Mouse (Mus musculus): ENCODE measurements around the gene Lrrc10b. TPM values are rescaled to one million over a fixed set of nuclear protein-coding genes. Genes with fewer than 3 reads are reported as not detected.
A peak's percentile ranks its signal among the peaks of the same experiment; 100 is the strongest.

Lrrc10b gene
- polyA plus RNA-seq, 1 experiment: not detected

GRCm38 (mm10) chr19:10472958-10473357, 15.7 kb upstream of the Lrrc10b start:
- no peak for TF ChIP-seq CTCF (IDR thresholded peaks at IDR 0.05; ENCODE audit: borderline replicate concordance, insufficient read depth, low read length)
- TF ChIP-seq POLR2A (IDR thresholded peaks at IDR 0.05; ENCODE audit: low read depth, low read length): no peak
- no peak overlapping the region for H3K27ac ChIP-seq (ENCODE audit: insufficient read depth, low read length)
- H3K4me1 ChIP-seq (ENCODE audit: control insufficient read depth, insufficient read depth, low read length): no peaks in the 10 kb centered on the region
- no peak overlapping the region for H3K4me3 ChIP-seq (ENCODE audit: insufficient read depth, low read length)

DNA sequence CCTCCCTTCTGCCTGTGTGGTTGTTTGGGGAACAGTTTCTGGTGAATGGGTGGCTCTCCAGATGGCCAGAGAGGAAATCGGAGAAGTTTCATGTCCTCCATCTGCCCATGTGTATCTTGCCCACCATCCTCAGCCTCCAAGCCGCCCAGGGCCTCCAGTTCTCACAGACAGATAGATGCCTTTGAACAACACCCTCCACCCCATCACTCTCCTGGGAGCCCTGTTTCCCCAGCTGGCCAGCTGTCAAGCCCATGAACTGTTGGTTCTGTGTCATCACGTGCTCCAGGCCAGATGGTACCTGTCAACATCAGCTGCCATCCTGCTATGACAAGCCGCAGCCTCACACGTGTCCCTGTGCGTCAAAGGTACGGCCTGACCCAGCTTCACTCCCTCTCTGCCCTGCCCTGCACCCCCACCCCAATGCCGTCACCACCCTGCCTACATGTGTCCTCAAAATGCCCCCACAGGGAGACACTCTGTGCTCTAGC, 11.9 kb upstream of the Lrrc10b start:
- H3K4me1 ChIP-seq (ENCODE audit: control insufficient read depth, insufficient read depth, low read length): no peaks in the 10 kb centered on the region
- TF ChIP-seq CTCF (IDR thresholded peaks at IDR 0.05; ENCODE audit: borderline replicate concordance, insufficient read depth, low read length) (no peak), POLR2A (IDR thresholded peaks at IDR 0.05; ENCODE audit: low read depth, low read length) (no peak)
- H3K27ac ChIP-seq (ENCODE audit: insufficient read depth, low read length): no peak overlapping the region
- H3K4me3 ChIP-seq (ENCODE audit: insufficient read depth, low read length): no peak overlapping the region

GRCm38 (mm10) chr19:10464427-10464826, 7.2 kb upstream of the Lrrc10b start:
- Histone ChIP-seq H3K27ac (ENCODE audit: insufficient read depth, low read length) (no peak overlapping the region), H3K4me3 (ENCODE audit: insufficient read depth, low read length) (no peak overlapping the region), H3K4me1 (ENCODE audit: control insufficient read depth, insufficient read depth, low read length) (no peaks in the 10 kb centered on the region)
- no peak for TF ChIP-seq CTCF (IDR thresholded peaks at IDR 0.05; ENCODE audit: borderline replicate concordance, insufficient read depth, low read length)
- no peak for TF ChIP-seq POLR2A (IDR thresholded peaks at IDR 0.05; ENCODE audit: low read depth, low read length)

DNA sequence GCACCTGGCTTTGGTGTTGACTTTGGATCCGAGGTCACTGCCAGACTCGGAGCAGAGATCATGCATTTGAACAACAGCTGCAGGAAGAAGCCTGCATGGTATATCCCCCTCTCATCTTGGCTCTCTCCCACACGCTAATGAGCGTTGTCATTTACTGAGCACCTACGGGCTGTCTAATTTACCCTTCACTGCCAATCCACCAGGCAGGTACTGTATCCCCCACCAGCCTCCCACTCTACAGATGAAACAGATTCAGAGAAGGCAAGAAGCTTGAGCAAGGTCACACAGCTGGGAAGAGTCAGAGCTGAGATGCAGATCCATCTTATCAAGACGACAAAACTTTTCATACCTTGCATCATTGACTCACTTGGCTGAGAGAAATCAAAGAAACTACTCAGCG, 4.3 kb upstream of the Lrrc10b start:
- H3K4me3 ChIP-seq (ENCODE audit: insufficient read depth, low read length): no peak overlapping the region
- TF ChIP-seq POLR2A (IDR thresholded peaks at IDR 0.05; ENCODE audit: low read depth, low read length) (no peak), CTCF (IDR thresholded peaks at IDR 0.05; ENCODE audit: borderline replicate concordance, insufficient read depth, low read length) (no peak)

GRCm38 (mm10) chr19:10459907-10460306, 2.6 kb upstream of the Lrrc10b start:
- TF ChIP-seq CTCF (IDR thresholded peaks at IDR 0.05; ENCODE audit: borderline replicate concordance, insufficient read depth, low read length): no peak
- no peak for TF ChIP-seq POLR2A (IDR thresholded peaks at IDR 0.05; ENCODE audit: low read depth, low read length)
- H3K4me3 ChIP-seq (ENCODE audit: insufficient read depth, low read length): no peak overlapping the region
- H3K27ac ChIP-seq (ENCODE audit: insufficient read depth, low read length): no peak overlapping the region

More for the DNA sequence above, 4.3 kb upstream of the Lrrc10b start:
- 0 out of 2 replicates have a peak, but pooled peaks cover 2% of the 10 kb centered on the region for H3K4me1 ChIP-seq (ENCODE audit: control insufficient read depth, insufficient read depth, low read length)
- H3K27ac ChIP-seq (ENCODE audit: insufficient read depth, low read length): no peak overlapping the region

GRCm38 (mm10) chr19:10458096-10458495, 823 bp upstream of the Lrrc10b start:
- Histone ChIP-seq H3K4me3 (ENCODE audit: insufficient read depth, low read length) (no peak overlapping the region), H3K27ac (ENCODE audit: insufficient read depth, low read length) (no peak overlapping the region), H3K4me1 (ENCODE audit: control insufficient read depth, insufficient read depth, low read length) (0 out of 2 replicates have a peak, but pooled peaks cover 2% of the 10 kb centered on the region)
- TF ChIP-seq POLR2A (IDR thresholded peaks at IDR 0.05; ENCODE audit: low read depth, low read length) (no peak), CTCF (IDR thresholded peaks at IDR 0.05; ENCODE audit: borderline replicate concordance, insufficient read depth, low read length) (no peak)

More at GRCm38 (mm10) chr19:10459907-10460306, 2.6 kb upstream of the Lrrc10b start:
- H3K4me1 ChIP-seq (ENCODE audit: control insufficient read depth, insufficient read depth, low read length): 0 out of 2 replicates have a peak, but pooled peaks cover 2% of the 10 kb centered on the region

DNA sequence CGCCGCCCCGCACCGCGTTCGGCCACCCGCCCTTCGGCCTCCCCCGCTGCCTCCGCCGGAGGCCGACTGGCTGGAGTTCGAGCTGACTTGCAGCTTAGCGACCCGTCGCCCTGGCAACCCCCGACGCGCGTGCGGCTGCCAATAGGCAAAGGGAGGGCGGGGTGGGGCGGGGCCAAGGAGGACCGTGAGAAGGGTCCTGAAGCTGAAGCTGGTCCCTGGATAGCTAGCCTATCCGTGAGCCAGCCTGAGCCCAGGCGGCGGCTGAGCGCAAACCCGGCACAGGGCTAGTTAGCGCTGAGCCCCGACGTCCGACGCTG, 169 bp upstream of the Lrrc10b start:
- Histone ChIP-seq H3K4me1 (ENCODE audit: control insufficient read depth, insufficient read depth, low read length) (0 out of 2 replicates have a peak, but pooled peaks cover 2% of the 10 kb centered on the region), H3K4me3 (ENCODE audit: insufficient read depth, low read length) (no peak overlapping the region), H3K27ac (ENCODE audit: insufficient read depth, low read length) (no peak overlapping the region)
- no peak for TF ChIP-seq CTCF (IDR thresholded peaks at IDR 0.05; ENCODE audit: borderline replicate concordance, insufficient read depth, low read length)
- TF ChIP-seq POLR2A (IDR thresholded peaks at IDR 0.05; ENCODE audit: low read depth, low read length): peak; percentile 62; the same call in 1 of the 2 replicates

DNA sequence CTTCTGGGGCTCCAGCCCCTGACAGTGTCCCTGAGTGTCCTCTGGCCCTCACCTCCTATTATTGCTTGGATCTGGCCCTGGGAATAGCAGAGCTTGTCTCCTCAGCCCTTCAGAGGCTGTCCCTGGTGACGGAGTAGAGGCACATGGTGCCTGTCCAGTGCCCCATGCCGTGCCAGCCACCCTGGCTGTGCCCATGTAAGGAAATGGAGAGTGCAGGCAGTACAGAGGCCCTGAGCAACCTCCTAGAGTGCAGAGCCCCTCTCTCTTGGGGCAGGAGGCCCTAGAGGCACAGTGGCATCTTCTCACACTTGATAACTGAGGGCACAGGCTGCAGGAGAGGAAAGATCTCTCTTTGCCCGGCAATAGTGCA, 1.9 kb downstream of the Lrrc10b start:
- Histone ChIP-seq H3K4me1 (ENCODE audit: control insufficient read depth, insufficient read depth, low read length) (0 out of 2 replicates have a peak, but pooled peaks cover 2% of the 10 kb centered on the region), H3K4me3 (ENCODE audit: insufficient read depth, low read length) (no peak overlapping the region), H3K27ac (ENCODE audit: insufficient read depth, low read length) (no peak overlapping the region)
- TF ChIP-seq CTCF (IDR thresholded peaks at IDR 0.05; ENCODE audit: borderline replicate concordance, insufficient read depth, low read length) (no peak), POLR2A (IDR thresholded peaks at IDR 0.05; ENCODE audit: low read depth, low read length) (no peak)

DNA sequence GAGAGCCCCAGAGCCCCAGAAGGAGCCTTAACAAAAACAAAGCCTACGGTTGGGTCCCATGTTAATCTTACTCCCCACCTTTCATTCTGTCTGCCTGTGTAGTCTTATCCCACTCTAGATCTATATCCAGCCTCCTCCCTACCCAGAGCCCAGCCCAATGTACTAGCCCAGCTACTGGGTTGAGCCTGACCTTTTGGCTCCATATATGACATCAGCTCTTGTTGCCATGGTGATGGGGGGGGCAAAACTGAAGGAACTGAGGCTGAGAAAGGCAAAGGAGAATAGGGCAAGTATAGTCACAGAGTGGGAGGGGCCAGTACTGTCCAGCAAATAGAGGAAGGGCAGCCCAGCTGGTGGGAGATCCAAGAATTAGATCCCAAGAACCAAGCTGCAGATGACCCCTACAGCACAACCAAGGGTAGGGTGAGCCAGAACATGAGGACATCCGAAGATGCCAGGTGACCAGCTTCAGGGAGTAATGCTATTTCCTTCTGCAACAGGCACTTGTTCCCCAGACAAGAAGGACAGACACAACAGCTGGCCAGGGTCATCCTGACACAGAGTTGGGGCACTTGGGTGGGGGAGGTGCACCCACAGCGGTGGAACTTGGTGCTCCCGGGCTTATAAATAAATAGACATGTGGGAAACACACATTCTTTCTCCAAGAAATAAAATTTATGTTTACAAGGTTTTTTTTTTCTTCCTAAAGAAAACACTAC, 2.4 kb downstream of the Lrrc10b start:
- no peak overlapping the region for H3K27ac ChIP-seq (ENCODE audit: insufficient read depth, low read length)
- no peak for TF ChIP-seq CTCF (IDR thresholded peaks at IDR 0.05; ENCODE audit: borderline replicate concordance, insufficient read depth, low read length)
- no peak for TF ChIP-seq POLR2A (IDR thresholded peaks at IDR 0.05; ENCODE audit: low read depth, low read length)
- no peak overlapping the region for H3K4me3 ChIP-seq (ENCODE audit: insufficient read depth, low read length)
- 0 out of 2 replicates have a peak, but pooled peaks cover 3% of the 10 kb centered on the region for H3K4me1 ChIP-seq (ENCODE audit: control insufficient read depth, insufficient read depth, low read length)

GRCm38 (mm10) chr19:10449708-10450107, 7.6 kb downstream of the Lrrc10b start:
- Histone ChIP-seq H3K27ac (ENCODE audit: insufficient read depth, low read length) (no peak overlapping the region), H3K4me1 (ENCODE audit: control insufficient read depth, insufficient read depth, low read length) (0 out of 2 replicates have a peak, but pooled peaks cover 2% of the 10 kb centered on the region), H3K4me3 (ENCODE audit: insufficient read depth, low read length) (no peak overlapping the region)
- TF ChIP-seq CTCF (IDR thresholded peaks at IDR 0.05; ENCODE audit: borderline replicate concordance, insufficient read depth, low read length): peak; percentile 24; the same call in 1 of the 2 replicates
- no peak for TF ChIP-seq POLR2A (IDR thresholded peaks at IDR 0.05; ENCODE audit: low read depth, low read length)

Data from embryonic fibroblast, embryonic 13.5 days (primary cell).